Mouse (Mus musculus) stomach, embryonic 16.5 days (tissue): ENCODE measurements around the gene Gm20425. TPM values are rescaled to one million over a fixed set of nuclear protein-coding genes. Genes with fewer than 3 reads are reported as not detected.
"Not testable (repeated sequence)": the region's sequence is repeated elsewhere in the genome, so short reads cannot be mapped to it uniquely, and the experiment has no call there.

Source experiments
- ATAC-seq: fragments of 200-750 bp; cut with Nextera tagmentation; 2 replicates; pipeline ENCODE4 v1.8.0; 2017; ENCODE audit warnings: moderate number of reproducible peaks, moderate TSS enrichment; ENCODE audit not compliant: insufficient read depth, low FRiP score
- H3K27ac ChIP-seq: fragments of 300-500 bp; sonication (generic); 2 replicates; pipeline ENCODE4 v1.5.1; 2014; ENCODE audit warnings: low read length
- H3K27me3 ChIP-seq: fragments of 300-500 bp; sonication (generic); 2 replicates; pipeline ENCODE4 v1.6.1; 2014; ENCODE audit warnings: low read length, control low read depth, mixed read lengths; ENCODE audit not compliant: control insufficient read depth, insufficient read depth
- H3K36me3 ChIP-seq: fragments of 300-500 bp; sonication (generic); 2 replicates; pipeline ENCODE4 v1.6.1; 2014; ENCODE audit warnings: low read length; ENCODE audit not compliant: control insufficient read depth, insufficient read depth
- H3K4me1 ChIP-seq: fragments of 300-500 bp; sonication (generic); 2 replicates; pipeline ENCODE4 v1.6.1; 2014; ENCODE audit warnings: low read length, control low read depth, mixed read lengths; ENCODE audit not compliant: control insufficient read depth, insufficient read depth
- H3K4me2 ChIP-seq: fragments of 300-500 bp; sonication (generic); 2 replicates; pipeline ENCODE4 v1.6.1; 2014; ENCODE audit warnings: low read depth, low read length, mixed read lengths
- H3K4me3 ChIP-seq: fragments of 300-500 bp; sonication (generic); replicated peaks from 2 replicates; pipeline ENCODE4 v1.5.1; 2014; ENCODE audit warnings: mild to moderate bottlenecking, low read length
- H3K9ac ChIP-seq: fragments of 300-500 bp; sonication (generic); 2 replicates; pipeline ENCODE4 v1.6.1; 2014; ENCODE audit warnings: low read length
- H3K9me3 ChIP-seq: fragments of 300-500 bp; sonication (generic); replicated peaks from 2 replicates; pipeline ENCODE4 v1.6.1; 2016; ENCODE audit warnings: low read length, control low read depth; ENCODE audit not compliant: control insufficient read depth
- WGBS: fragments of 180-500 bp; shearing (Covaris S2); extraction: QIAGEN DNeasy Blood & Tissue Kit; methylation state at CpG from one replicate; pipeline ENCODE4 v1.1.7; 2014; 5-methylcytosine and 5-hydroxymethylcytosine counted together
- polyA plus RNA-seq: library from polyadenylated mRNA; unstranded; fragments of >200 nt; fragmentation: Nextera tagmentation; extraction: Ambion mirVana; gene quantifications from 2 replicates; pipeline ENCODE4 v1.2.1, GENCODE M21; 2015

Gm20425 gene
- polyA plus RNA-seq, 1 experiment from 2014 or later, result 7.3 TPM

GRCm38 (mm10) chr9:103180303-103180702 lies 49.8 kb downstream of the Gm20425 start:
- H3K27ac ChIP-seq, result peak overlapping the region; percentile 69
- peak; percentile 28; the same call in 1 of the 2 replicates for ATAC-seq

GRCm38 (mm10) chr9:103175692-103176091 lies 54.4 kb downstream of the Gm20425 start:
- Histone ChIP-seq H3K4me3 (no peak overlapping the region), H3K27ac (no peak overlapping the region), H3K9me3 (no peaks in the 10 kb centered on the region), H3K4me1 (peaks cover 8% of the 10 kb centered on the region), H3K4me2 (no peak overlapping the region), H3K9ac (no peak overlapping the region), H3K27me3 (no peaks in the 10 kb centered on the region), H3K36me3 (no peaks in the 10 kb centered on the region)
- WGBS, result 92% methylated on average over 7 of the region's 7 CpGs
- no peak for ATAC-seq

More at GRCm38 (mm10) chr9:103180303-103180702, 49.8 kb downstream of the Gm20425 start:
- peak overlapping the region; percentile 51 for H3K4me3 ChIP-seq
- no peaks in the 10 kb centered on the region for H3K36me3 ChIP-seq
- H3K9ac ChIP-seq, result peak overlapping the region; percentile 73
- H3K4me2 ChIP-seq, result peak overlapping the region; percentile 71
- 45% methylated on average over 3 of the region's 3 CpGs for WGBS
- no peaks in the 10 kb centered on the region for H3K27me3 ChIP-seq
- no peaks in the 10 kb centered on the region for H3K9me3 ChIP-seq
- H3K4me1 ChIP-seq, result peaks cover 10% of the 10 kb centered on the region

GRCm38 (mm10) chr9:103174771-103175519 lies 55.2 kb downstream of the Gm20425 start:
- no peak for ATAC-seq
- no peak overlapping the region for H3K27ac ChIP-seq

GRCm38 (mm10) chr9:103168771-103169170 lies 61.3 kb downstream of the Gm20425 start:
- Histone ChIP-seq H3K4me2 (no peak overlapping the region), H3K9me3 (no peaks in the 10 kb centered on the region), H3K9ac (no peak overlapping the region), H3K4me3 (no peak overlapping the region), H3K4me1 (no peaks in the 10 kb centered on the region), H3K27me3 (no peaks in the 10 kb centered on the region), H3K27ac (no peak overlapping the region), H3K36me3 (no peaks in the 10 kb centered on the region)
- ATAC-seq, result no peak
- 69% methylated on average over 7 of the region's 7 CpGs for WGBS

More at GRCm38 (mm10) chr9:103174771-103175519, 55.2 kb downstream of the Gm20425 start:
- Histone ChIP-seq H3K36me3 (no peaks in the 10 kb centered on the region), H3K9ac (no peak overlapping the region), H3K4me1 (peaks cover under 1% of the 10 kb centered on the region), H3K4me2 (no peak overlapping the region), H3K27me3 (no peaks in the 10 kb centered on the region), H3K9me3 (no peaks in the 10 kb centered on the region), H3K4me3 (no peak overlapping the region)
- WGBS, result 58% methylated on average over 6 of the region's 6 CpGs

GRCm38 (mm10) chr9:103168046-103168445 lies 62.1 kb downstream of the Gm20425 start:
- no peak overlapping the region for H3K27ac ChIP-seq
- no peak overlapping the region for H3K4me3 ChIP-seq
- no peaks in the 10 kb centered on the region for H3K36me3 ChIP-seq
- no peaks in the 10 kb centered on the region for H3K9me3 ChIP-seq
- 79% methylated on average over 6 of the region's 6 CpGs for WGBS
- no peak for ATAC-seq
- H3K4me1 ChIP-seq, result no peaks in the 10 kb centered on the region
- no peak overlapping the region for H3K9ac ChIP-seq
- no peaks in the 10 kb centered on the region for H3K27me3 ChIP-seq
- H3K4me2 ChIP-seq, result no peak overlapping the region

GRCm38 (mm10) chr9:103163806-103164205 lies 66.3 kb downstream of the Gm20425 start:
- Histone ChIP-seq H3K4me2 (no peak overlapping the region), H3K9me3 (no peaks in the 10 kb centered on the region), H3K27me3 (no peaks in the 10 kb centered on the region), H3K27ac (no peak overlapping the region), H3K9ac (no peak overlapping the region), H3K4me1 (no peaks in the 10 kb centered on the region), H3K4me3 (no peak overlapping the region), H3K36me3 (no peaks in the 10 kb centered on the region)
- WGBS, result 74% methylated on average over 15 of the region's 15 CpGs
- ATAC-seq, result no peak

- not testable (repeated sequence) for H3K4me3 ChIP-seq, H3K9me3 ChIP-seq, H3K27ac ChIP-seq, ATAC-seq, H3K4me1 ChIP-seq, H3K27me3 ChIP-seq, H3K36me3 ChIP-seq, H3K9ac ChIP-seq, H3K4me2 ChIP-seq
- WGBS, result 75% methylated on average over 7 of the region's 7 CpGs
Observed at GRCm38 (mm10) chr9:103155158-103155557, 74.9 kb downstream of the Gm20425 start.

GRCm38 (mm10) chr9:103154568-103154967 lies 75.5 kb downstream of the Gm20425 start:
- H3K9ac ChIP-seq, result no peak overlapping the region
- H3K4me3 ChIP-seq, result no peak overlapping the region
- no peaks in the 10 kb centered on the region for H3K27me3 ChIP-seq
- WGBS, result 79% methylated on average over 2 of the region's 2 CpGs
- no peak for ATAC-seq
- no peaks in the 10 kb centered on the region for H3K9me3 ChIP-seq
- H3K27ac ChIP-seq, result no peak overlapping the region
- no peaks in the 10 kb centered on the region for H3K36me3 ChIP-seq
- H3K4me1 ChIP-seq, result no peaks in the 10 kb centered on the region
- H3K4me2 ChIP-seq, result no peak overlapping the region

GRCm38 (mm10) chr9:103153286-103153685 lies 76.8 kb downstream of the Gm20425 start:
- 73% methylated on average over 5 of the region's 5 CpGs for WGBS
- H3K4me2 ChIP-seq, result no peak overlapping the region
- no peaks in the 10 kb centered on the region for H3K9me3 ChIP-seq
- no peaks in the 10 kb centered on the region for H3K4me1 ChIP-seq
- no peak overlapping the region for H3K9ac ChIP-seq
- ATAC-seq, result no peak
- H3K27ac ChIP-seq, result no peak overlapping the region
- H3K36me3 ChIP-seq, result no peaks in the 10 kb centered on the region
- H3K4me3 ChIP-seq, result no peak overlapping the region
- H3K27me3 ChIP-seq, result no peaks in the 10 kb centered on the region
